Mouse (Mus musculus) thymus, adult 2 months (tissue): ENCODE data around the gene Speer4a. TPM values are rescaled to one million over a fixed set of nuclear protein-coding genes. Genes with fewer than 3 reads are reported as not detected.
"Not testable (repeated sequence)": the region's sequence is repeated elsewhere in the genome, so short reads cannot be mapped to it uniquely, and the experiment has no call there.

ENCODE experiments used
- DNase-seq: peaks from one replicate; pipeline ENCODE4 v3.0.0; 2021
- H3K27ac ChIP-seq: fragments of 200-500 bp; 2 replicates; pipeline ENCODE4 v1.5.1; 2012; ENCODE audit warnings: low read length, control low read depth; ENCODE audit not compliant: control insufficient read depth, insufficient read depth
- H3K27me3 ChIP-seq: fragments of 200-500 bp; 2 replicates; pipeline ENCODE4 v1.6.1; 2012; ENCODE audit warnings: mild to moderate bottlenecking, low read length, moderate library complexity, mixed read lengths; ENCODE audit not compliant: control insufficient read depth, insufficient read depth
- H3K36me3 ChIP-seq: fragments of 200-500 bp; 2 replicates; pipeline ENCODE4 v1.6.1; 2012; ENCODE audit warnings: mild to moderate bottlenecking, low read length, moderate library complexity; ENCODE audit not compliant: control insufficient read depth, insufficient read depth
- H3K4me1 ChIP-seq: fragments of 200-500 bp; replicated peaks from 2 replicates; pipeline ENCODE4 v1.6.1; 2012; ENCODE audit warnings: low read length; ENCODE audit not compliant: control insufficient read depth, insufficient read depth
- H3K4me3 ChIP-seq: fragments of 200-500 bp; 2 replicates; pipeline ENCODE4 v1.5.1; 2012; ENCODE audit warnings: mild to moderate bottlenecking, low read length, control low read depth, moderate library complexity; ENCODE audit not compliant: control insufficient read depth, insufficient read depth
- CTCF ChIP-seq: fragments of 200-500 bp; IDR thresholded peaks from 2 replicates; pipeline ENCODE4 v1.5.1; 2012; ENCODE audit warnings: mild to moderate bottlenecking, control low read depth, low read length, moderate library complexity, borderline replicate concordance; ENCODE audit not compliant: control insufficient read depth, poor library complexity, insufficient read depth; ENCODE audit errors: extremely low read depth
- POLR2A ChIP-seq: fragments of 200-500 bp; IDR thresholded peaks from 2 replicates; pipeline ENCODE4 v1.6.1; 2012; ENCODE audit warnings: mild to moderate bottlenecking, low read length, control low read depth, moderate library complexity; ENCODE audit not compliant: control insufficient read depth, poor library complexity, insufficient read depth; ENCODE audit errors: extremely low read depth
- WGBS: fragments of 180-500 bp; shearing (Covaris S2); methylation state at CpG from one replicate; pipeline ENCODE4 v1.1.7; 2018; 5-methylcytosine and 5-hydroxymethylcytosine counted together
- polyA plus RNA-seq: library from polyadenylated mRNA; depleted of rRNA; stranded (reverse); fragments of >200 nt; gene quantifications from 2 replicates; pipeline ENCODE4 v1.2.3, GENCODE M21; 2012; rRNA removed

Gene Speer4a
- not detected in 2 replicates for polyA plus RNA-seq

- H3K4me3 ChIP-seq, H3K27ac ChIP-seq, H3K36me3 ChIP-seq, H3K4me1 ChIP-seq, H3K27me3 ChIP-seq, DNase-seq: not testable (repeated sequence)
- 71% methylated on average over 2 of the region's 2 CpGs for WGBS
Measured at GRCm38 (mm10) chr5:26039458-26039857, at the start of gene Speer4a. Gene Speer4a (minus strand): TSS chr5:26039558.

DNA sequence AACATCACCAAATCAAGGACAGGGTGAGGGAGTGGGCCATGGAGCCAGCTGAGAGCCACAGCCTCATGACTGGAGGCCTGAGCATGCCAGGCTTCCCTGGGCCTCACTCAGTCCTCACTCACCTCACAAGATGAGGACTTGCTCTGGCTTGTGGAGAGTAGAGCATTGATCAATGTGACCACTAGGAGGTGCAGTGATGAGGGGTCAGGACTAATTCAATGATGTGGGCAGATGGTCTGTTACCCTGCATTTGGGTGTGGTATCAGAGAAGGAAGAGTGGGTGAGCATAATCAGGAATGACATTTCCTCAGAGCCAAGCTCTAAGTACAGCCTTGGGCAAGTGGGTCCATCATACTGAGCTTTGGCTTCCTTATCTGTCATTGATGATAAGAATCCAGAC, 39.7 kb upstream of the Speer4a start:
- not testable (repeated sequence) for H3K36me3 ChIP-seq, DNase-seq, H3K4me3 ChIP-seq, H3K4me1 ChIP-seq, H3K27me3 ChIP-seq, H3K27ac ChIP-seq

- no peak overlapping the region for H3K27ac ChIP-seq
- H3K36me3 ChIP-seq, result no peaks in the 10 kb centered on the region
- TF ChIP-seq CTCF, result no peak
- no peak for TF ChIP-seq POLR2A
- H3K4me1 ChIP-seq, result no peaks in the 10 kb centered on the region
- no peak overlapping the region for H3K4me3 ChIP-seq
- DNase-seq, result no peak
- H3K27me3 ChIP-seq, result no peaks in the 10 kb centered on the region
- WGBS, result 90% methylated on average over 24 of the region's 24 CpGs
Measured at GRCm38 (mm10) chr5:26070716-26071115, 31.4 kb upstream of the Speer4a start.

GRCm38 (mm10) chr5:26058481-26058880, 19.1 kb upstream of the Speer4a start, which contains the start of gene Gm7347:
Gene Gm7347 (minus strand): TSS chr5:26058581.
- H3K4me1 ChIP-seq, H3K4me3 ChIP-seq, H3K27me3 ChIP-seq, DNase-seq, H3K36me3 ChIP-seq, H3K27ac ChIP-seq: not testable (repeated sequence)
- no CpG with 5 or more reads among the region's 2 CpGs for WGBS

DNA sequence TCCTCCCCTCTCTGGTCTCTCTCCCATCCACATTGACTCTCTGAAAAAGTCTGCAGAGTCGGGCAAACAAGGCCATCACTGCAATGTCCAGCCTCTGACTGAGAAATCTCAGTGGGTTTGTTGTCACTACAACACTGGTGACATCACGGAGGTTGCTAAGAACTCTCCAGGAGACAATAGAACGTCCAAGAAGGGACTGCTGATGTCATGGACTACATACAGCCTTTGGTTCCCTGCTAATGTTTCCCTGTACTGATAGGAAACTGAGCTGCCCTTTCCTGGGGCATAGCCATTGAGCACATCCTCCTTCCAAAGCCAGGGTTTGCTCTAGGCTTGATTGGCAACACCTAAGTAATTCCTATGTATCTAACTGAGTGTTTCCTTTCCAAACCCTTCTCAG, 16.5 kb downstream of the Speer4a start, which contains the start of gene Gm5862:
TSS of gene Gm5862 (minus strand) at position 101 of the 400 bp plus-strand sequence.
- not testable (repeated sequence) for H3K4me3 ChIP-seq, H3K27ac ChIP-seq, DNase-seq, H3K4me1 ChIP-seq, H3K36me3 ChIP-seq, H3K27me3 ChIP-seq
- WGBS, result no CpG with 5 or more reads among the region's 3 CpGs

DNA sequence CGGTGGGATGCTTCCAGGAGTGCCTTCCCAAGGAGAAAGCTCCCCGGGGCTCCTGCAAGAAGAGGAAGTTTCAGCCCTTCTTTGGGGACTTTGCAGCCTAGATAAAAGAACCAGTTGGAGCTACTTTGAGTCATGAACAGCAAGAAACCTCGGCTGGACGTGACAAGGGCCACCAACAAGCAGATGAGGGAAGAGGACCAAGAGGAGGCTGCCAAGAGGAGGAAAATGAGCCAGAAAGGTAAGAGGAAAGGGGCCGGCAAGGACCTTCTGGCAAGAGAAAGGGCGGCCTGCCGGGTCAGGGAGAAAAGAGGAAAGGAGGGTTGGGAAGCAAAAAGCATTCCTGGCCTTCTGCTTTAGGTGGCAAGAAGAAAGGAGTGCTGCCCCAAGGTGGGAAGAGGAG, 31.7 kb downstream of the Speer4a start:
- not testable (repeated sequence) for H3K36me3 ChIP-seq

DNA sequence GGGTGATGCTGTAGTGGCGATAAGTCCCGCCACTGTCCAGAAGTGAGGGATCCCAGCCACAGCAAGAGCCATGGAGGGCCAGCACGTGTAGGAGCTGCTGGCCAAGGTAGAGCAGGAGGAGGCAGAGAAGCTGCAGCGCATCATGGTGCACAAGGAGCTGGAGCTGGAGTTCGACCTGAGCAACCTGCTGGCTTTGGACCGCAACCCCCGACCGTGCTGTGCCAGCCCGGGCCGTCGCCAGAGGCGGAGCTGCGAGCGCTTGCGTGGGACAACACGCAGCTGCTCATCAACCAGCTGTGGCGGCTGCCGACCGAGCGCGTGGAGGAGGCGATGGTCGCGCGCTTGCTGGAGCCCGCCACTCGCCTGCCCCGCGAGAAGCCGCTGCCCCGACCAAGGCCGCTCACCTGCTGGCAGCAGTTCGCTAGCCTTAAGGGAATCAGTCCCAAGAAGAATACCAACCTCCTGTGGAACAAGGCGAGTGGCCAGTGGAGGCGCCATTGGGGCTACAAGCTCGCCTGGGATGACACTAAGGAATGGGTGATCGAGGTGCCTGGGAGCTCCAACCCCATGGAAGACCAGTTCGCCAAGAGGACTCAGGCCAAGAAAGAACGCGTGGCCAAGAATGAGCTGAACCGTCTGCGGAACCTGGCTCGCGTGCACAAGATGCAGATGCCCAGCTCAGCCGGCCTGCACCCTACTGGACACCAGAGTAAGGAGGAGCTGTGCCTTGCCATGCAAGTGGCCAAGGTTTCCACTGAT, 32.2 kb downstream of the Speer4a start:
- H3K36me3 ChIP-seq, H3K27ac ChIP-seq, H3K4me3 ChIP-seq, H3K27me3 ChIP-seq, H3K4me1 ChIP-seq, DNase-seq: not testable (repeated sequence)
- whole genome bisulfite sequencing, result 24% methylated on average over 45 of the region's 45 CpGs

More for the DNA sequence above, 31.7 kb downstream of the Speer4a start:
- not testable (repeated sequence) for DNase-seq, H3K27me3 ChIP-seq, H3K27ac ChIP-seq, H3K4me3 ChIP-seq, H3K4me1 ChIP-seq
- WGBS, result 64% methylated on average over 7 of the region's 7 CpGs

- not testable (repeated sequence) for H3K4me3 ChIP-seq, H3K27me3 ChIP-seq, H3K4me1 ChIP-seq, H3K36me3 ChIP-seq, DNase-seq, H3K27ac ChIP-seq
- WGBS, result 84% methylated on average over 1 of the region's 2 CpGs
Measured at GRCm38 (mm10) chr5:26004698-26005097, 34.7 kb downstream of the Speer4a start, which contains the start of gene Gm1979. Gene Gm1979 (minus strand): TSS chr5:26004798.

DNA sequence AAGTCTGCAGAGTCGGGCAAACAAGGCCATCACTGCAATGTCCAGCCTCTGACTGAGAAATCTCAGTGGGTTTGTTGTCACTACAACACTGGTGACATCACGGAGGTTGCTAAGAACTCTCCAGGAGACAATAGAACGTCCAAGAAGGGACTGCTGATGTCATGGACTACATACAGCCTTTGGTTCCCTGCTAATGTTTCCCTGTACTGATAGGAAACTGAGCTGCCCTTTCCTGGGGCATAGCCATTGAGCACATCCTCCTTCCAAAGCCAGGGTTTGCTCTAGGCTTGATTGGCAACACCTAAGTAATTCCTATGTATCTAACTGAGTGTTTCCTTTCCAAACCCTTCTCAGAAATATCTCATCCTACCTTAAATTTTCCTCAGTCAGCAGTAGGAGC, 50.8 kb downstream of the Speer4a start, which contains the start of gene Gm21698:
TSS of gene Gm21698 (minus strand) at position 101 of the 400 bp plus-strand sequence.
- not testable (repeated sequence) for H3K4me1 ChIP-seq, H3K27ac ChIP-seq, H3K36me3 ChIP-seq, DNase-seq, H3K27me3 ChIP-seq, H3K4me3 ChIP-seq
- WGBS, result no CpG with 5 or more reads among the region's 3 CpGs
